Mouse (Mus musculus) spleen, adult 2 months (tissue): ENCODE data around the gene Cmas. TPM values are rescaled to one million over a fixed set of nuclear protein-coding genes. Genes with fewer than 3 reads are reported as not detected.

Experiments
- DNase-seq, 2 experiments: peaks; one replicate each; pipeline versions ENCODE4 v3.0.0 to v3.0.0-alpha.2; 2012 to 2021; ENCODE audit warnings: low spot score in 2 of 2, low read depth in 1 of 2
- H3K27ac ChIP-seq: fragments of 200-500 bp; 2 replicates; pipeline ENCODE4 v1.5.1; 2012; ENCODE audit warnings: low read length, inconsistent platforms; ENCODE audit not compliant: insufficient read depth
- H3K27me3 ChIP-seq: fragments of 200-500 bp; 2 replicates; pipeline ENCODE4 v1.6.1; 2012; ENCODE audit warnings: mild to moderate bottlenecking, moderate library complexity, low read length, inconsistent platforms; ENCODE audit not compliant: control insufficient read depth, insufficient read depth
- H3K36me3 ChIP-seq: fragments of 200-500 bp; 2 replicates; pipeline ENCODE4 v1.6.1; 2012; ENCODE audit warnings: mild to moderate bottlenecking, low read length, inconsistent platforms; ENCODE audit not compliant: control insufficient read depth, insufficient read depth
- H3K4me1 ChIP-seq: fragments of 200-500 bp; 2 replicates; pipeline ENCODE4 v1.6.1; 2011; ENCODE audit warnings: inconsistent platforms; ENCODE audit not compliant: control insufficient read depth, insufficient read depth, insufficient read length
- H3K4me3 ChIP-seq: fragments of 200-500 bp; 2 replicates; pipeline ENCODE4 v1.5.1; 2011; ENCODE audit warnings: mild to moderate bottlenecking, inconsistent platforms; ENCODE audit not compliant: insufficient read depth, insufficient read length; ENCODE audit errors: extremely low read depth
- CTCF ChIP-seq: fragments of 200-500 bp; IDR thresholded peaks from 2 replicates; pipeline ENCODE4 v1.5.1; 2011; ENCODE audit warnings: mild to moderate bottlenecking, inconsistent platforms; ENCODE audit not compliant: insufficient read depth, insufficient read length, insufficient replicate concordance; ENCODE audit errors: extremely low read depth
- POLR2A ChIP-seq: fragments of 200-500 bp; IDR thresholded peaks from 2 replicates; pipeline ENCODE4 v1.6.1; 2011; ENCODE audit warnings: low read depth, low read length, inconsistent platforms
- WGBS: fragments of 180-500 bp; shearing (Covaris S2); methylation state at CpG from one replicate; pipeline ENCODE4 v1.1.7; 2018; 5-methylcytosine and 5-hydroxymethylcytosine counted together
- polyA plus RNA-seq: library from polyadenylated mRNA; depleted of rRNA; stranded (reverse); fragments of >200 nt; gene quantifications from 2 replicates; pipeline ENCODE4 v1.2.3, GENCODE M21; 2012

Cmas gene
- polyA plus RNA-seq, 1 experiment, result 34.5 TPM

- H3K36me3 ChIP-seq, result no peaks in the 10 kb centered on the region
- no peak overlapping the region for H3K4me3 ChIP-seq
- no peak for DNase-seq
- no peaks in the 10 kb centered on the region for H3K27me3 ChIP-seq
- H3K27ac ChIP-seq, result no peak overlapping the region
- no peaks in the 10 kb centered on the region for H3K4me1 ChIP-seq
- 83% methylated on average over 6 of the region's 6 CpGs for WGBS
- TF ChIP-seq CTCF, result no peak
- no peak for TF ChIP-seq POLR2A
Measured at GRCm38 (mm10) chr6:142738637-142739036, 17.8 kb upstream of the Cmas start.

- 91% methylated on average over 6 of the region's 6 CpGs for WGBS
- DNase-seq, result no peak
- Histone ChIP-seq H3K27ac (no peak overlapping the region), H3K4me1 (no peaks in the 10 kb centered on the region), H3K36me3 (no peaks in the 10 kb centered on the region), H3K27me3 (no peaks in the 10 kb centered on the region), H3K4me3 (no peak overlapping the region)
- TF ChIP-seq POLR2A (no peak), CTCF (no peak)
Measured at GRCm38 (mm10) chr6:142741763-142742162, 14.7 kb upstream of the Cmas start.

GRCm38 (mm10) chr6:142743193-142743592 is 13.3 kb upstream of the Cmas start:
- H3K4me3 ChIP-seq, result no peak overlapping the region
- H3K27ac ChIP-seq, result no peak overlapping the region
- no peak for DNase-seq
- H3K36me3 ChIP-seq, result no peaks in the 10 kb centered on the region
- TF ChIP-seq CTCF, result no peak
- no peak for TF ChIP-seq POLR2A
- no peaks in the 10 kb centered on the region for H3K27me3 ChIP-seq
- WGBS, result 81% methylated on average over 4 of the region's 4 CpGs
- H3K4me1 ChIP-seq, result no peaks in the 10 kb centered on the region

GRCm38 (mm10) chr6:142745484-142745883 is 11.0 kb upstream of the Cmas start:
- Histone ChIP-seq H3K4me1 (no peaks in the 10 kb centered on the region), H3K27me3 (no peaks in the 10 kb centered on the region), H3K27ac (no peak overlapping the region), H3K4me3 (no peak overlapping the region), H3K36me3 (no peaks in the 10 kb centered on the region)
- TF ChIP-seq CTCF (no peak), POLR2A (no peak)
- WGBS, result 95% methylated on average over 5 of the region's 5 CpGs
- no peak for DNase-seq

GRCm38 (mm10) chr6:142746765-142747164 is 9.7 kb upstream of the Cmas start:
- Histone ChIP-seq H3K27ac (no peak overlapping the region), H3K27me3 (no peaks in the 10 kb centered on the region), H3K4me1 (peaks cover 4% of the 10 kb centered on the region; the same call in 1 of the 2 replicates), H3K4me3 (no peak overlapping the region), H3K36me3 (no peaks in the 10 kb centered on the region)
- DNase-seq, result no peak
- 40% methylated on average over 7 of the region's 7 CpGs for WGBS
- TF ChIP-seq POLR2A (no peak), CTCF (no peak)

GRCm38 (mm10) chr6:142747165-142747564 is 9.3 kb upstream of the Cmas start:
- Histone ChIP-seq H3K27ac (no peak overlapping the region), H3K4me1 (peaks cover 6% of the 10 kb centered on the region; the same call in 1 of the 2 replicates), H3K4me3 (no peak overlapping the region), H3K27me3 (no peaks in the 10 kb centered on the region), H3K36me3 (no peaks in the 10 kb centered on the region)
- TF ChIP-seq POLR2A (no peak), CTCF (no peak)
- no peak for DNase-seq
- WGBS, result 33% methylated on average over 2 of the region's 2 CpGs

GRCm38 (mm10) chr6:142748057-142748708 is 8.3 kb upstream of the Cmas start:
- TF ChIP-seq CTCF, result no peak
- no peak for TF ChIP-seq POLR2A
- H3K27ac ChIP-seq, result no peak overlapping the region
- H3K36me3 ChIP-seq, result no peaks in the 10 kb centered on the region
- 58% methylated on average over 8 of the region's 8 CpGs for WGBS
- no peak overlapping the region for H3K4me3 ChIP-seq
- DNase-seq, result no peak
- H3K27me3 ChIP-seq, result no peaks in the 10 kb centered on the region
- peaks cover 9% of the 10 kb centered on the region; the same call in 1 of the 2 replicates for H3K4me1 ChIP-seq

GRCm38 (mm10) chr6:142751365-142751764 is 5.1 kb upstream of the Cmas start:
- Histone ChIP-seq H3K27ac (0 out of 2 replicates have a peak overlapping the region, but pooled peaks have one; percentile 19), H3K4me3 (no peak overlapping the region), H3K4me1 (peaks cover 12% of the 10 kb centered on the region; the same call in 1 of the 2 replicates), H3K36me3 (no peaks in the 10 kb centered on the region), H3K27me3 (no peaks in the 10 kb centered on the region)
- 87% methylated on average over 9 of the region's 9 CpGs for WGBS
- TF ChIP-seq POLR2A (no peak), CTCF (no peak)
- no peak for DNase-seq
